Mouse (Mus musculus) kidney, postnatal 0 days (tissue): ENCODE data around the gene Galnt2. TPM values are rescaled to one million over a fixed set of nuclear protein-coding genes. Genes with fewer than 3 reads are reported as not detected.

Experiments
- ATAC-seq: fragments of 200-750 bp; cut with Nextera tagmentation; replicated peaks from 2 replicates; pipeline ENCODE4 v1.8.0; 2017; ENCODE audit warnings: low read depth, moderate number of reproducible peaks, moderate TSS enrichment, moderate library complexity; ENCODE audit not compliant: low FRiP score
- DNase-seq: peaks from one replicate; pipeline ENCODE4 v3.0.0-alpha.2; 2016; ENCODE audit warnings: low spot score
- H3K27ac ChIP-seq: fragments of 300-500 bp; sonication (generic); 2 replicates; pipeline ENCODE4 v1.5.1; 2014; ENCODE audit warnings: mild to moderate bottlenecking
- H3K27me3 ChIP-seq: fragments of 300-500 bp; sonication (generic); 2 replicates; pipeline ENCODE4 v1.6.1; 2014; ENCODE audit warnings: low read length, mixed read lengths; ENCODE audit not compliant: insufficient read depth
- H3K36me3 ChIP-seq: fragments of 300-500 bp; sonication (generic); 2 replicates; pipeline ENCODE4 v1.6.1; 2014; ENCODE audit warnings: low read length, mixed read lengths; ENCODE audit not compliant: insufficient read depth
- H3K4me1 ChIP-seq: fragments of 300-500 bp; sonication (generic); replicated peaks from 2 replicates; pipeline ENCODE4 v1.6.1; 2014; ENCODE audit warnings: antibody characterized with exemption, low read length, mixed read lengths; ENCODE audit not compliant: insufficient read depth
- H3K4me2 ChIP-seq: fragments of 300-500 bp; sonication (generic); 2 replicates; pipeline ENCODE4 v1.6.1; 2014; ENCODE audit warnings: mild to moderate bottlenecking, low read length, moderate library complexity, mixed read lengths
- H3K4me3 ChIP-seq: fragments of 300-500 bp; sonication (generic); replicated peaks from 2 replicates; pipeline ENCODE4 v1.5.1; 2014; ENCODE audit warnings: low read depth, low read length
- H3K9ac ChIP-seq: fragments of 300-500 bp; sonication (generic); 2 replicates; pipeline ENCODE4 v1.6.1; 2014; ENCODE audit warnings: low read depth, low read length
- H3K9me3 ChIP-seq: fragments of 300-500 bp; sonication (generic); replicated peaks from 2 replicates; pipeline ENCODE4 v1.6.1; 2016; ENCODE audit warnings: low read length, inconsistent platforms, mixed read lengths
- CTCF ChIP-seq: IDR thresholded peaks from 2 replicates; pipeline ENCODE4 v1.5.1; 2016; ENCODE audit warnings: antibody characterized with exemption, low read depth, mild to moderate bottlenecking, moderate library complexity
- WGBS: fragments of 180-500 bp; shearing (Covaris S2); extraction: QIAGEN DNeasy Blood & Tissue Kit; methylation state at CpG from one replicate; pipeline ENCODE4 v1.1.7; 2014; 5-methylcytosine and 5-hydroxymethylcytosine counted together
- polyA plus RNA-seq: library from polyadenylated mRNA; unstranded; fragments of >200 nt; fragmentation: Nextera tagmentation; extraction: Ambion mirVana; gene quantifications from 2 replicates; pipeline ENCODE4 v1.2.1, GENCODE M21; 2015

The Galnt2 gene
- polyA plus RNA-seq, 1 experiment from 2014 or later = 60.3 TPM

- no peak for DNase-seq
- 28% methylated on average over 9 of the region's 9 CpGs for WGBS
Observed at GRCm38 (mm10) chr8:124263058-124263457, 31.9 kb downstream of the Galnt2 start.

GRCm38 (mm10) chr8:124264032-124264431 lies 32.8 kb downstream of the Galnt2 start:
- Histone ChIP-seq H3K4me1 (peaks cover 31% of the 10 kb centered on the region), H3K4me2 (no peak overlapping the region), H3K27me3 (no peaks in the 10 kb centered on the region), H3K4me3 (no peak overlapping the region), H3K9ac (no peak overlapping the region), H3K36me3 (no peaks in the 10 kb centered on the region), H3K27ac (no peak overlapping the region), H3K9me3 (no peaks in the 10 kb centered on the region)
- peak; percentile 56 for DNase-seq
- 58% methylated on average over 8 of the region's 8 CpGs for WGBS
- ATAC-seq = no peak
- no peak for TF ChIP-seq CTCF

More at GRCm38 (mm10) chr8:124263058-124263457, 31.9 kb downstream of the Galnt2 start:
- Histone ChIP-seq H3K9ac (no peak overlapping the region), H3K4me2 (no peak overlapping the region), H3K27ac (0 out of 2 replicates have a peak overlapping the region, but pooled peaks have one; percentile 9), H3K4me3 (no peak overlapping the region), H3K27me3 (no peaks in the 10 kb centered on the region), H3K36me3 (no peaks in the 10 kb centered on the region), H3K4me1 (peaks cover 31% of the 10 kb centered on the region), H3K9me3 (no peaks in the 10 kb centered on the region)
- ATAC-seq = no peak
- no peak for TF ChIP-seq CTCF

- H3K4me3 ChIP-seq = no peak overlapping the region
- no peak overlapping the region for H3K4me2 ChIP-seq
- H3K27ac ChIP-seq = no peak overlapping the region
- H3K36me3 ChIP-seq = no peaks in the 10 kb centered on the region
- WGBS = 72% methylated on average over 12 of the region's 12 CpGs
- TF ChIP-seq CTCF = no peak
- no peaks in the 10 kb centered on the region for H3K27me3 ChIP-seq
- peaks cover 36% of the 10 kb centered on the region for H3K4me1 ChIP-seq
- no peak overlapping the region for H3K9ac ChIP-seq
- no peak for DNase-seq
- no peak for ATAC-seq
- no peaks in the 10 kb centered on the region for H3K9me3 ChIP-seq
Observed at GRCm38 (mm10) chr8:124264671-124265070, 33.5 kb downstream of the Galnt2 start.

- peaks cover 37% of the 10 kb centered on the region for H3K4me1 ChIP-seq
- WGBS = 46% methylated on average over 2 of the region's 2 CpGs
- no peak overlapping the region for H3K4me2 ChIP-seq
- no peak overlapping the region for H3K9ac ChIP-seq
- ATAC-seq = no peak
- H3K27me3 ChIP-seq = no peaks in the 10 kb centered on the region
- no peak overlapping the region for H3K4me3 ChIP-seq
- no peak overlapping the region for H3K27ac ChIP-seq
- DNase-seq = no peak
- H3K36me3 ChIP-seq = no peaks in the 10 kb centered on the region
- TF ChIP-seq CTCF = no peak
- H3K9me3 ChIP-seq = no peaks in the 10 kb centered on the region
Observed at GRCm38 (mm10) chr8:124265130-124265529, 33.9 kb downstream of the Galnt2 start.

- peak; percentile 82 for ATAC-seq
- no peak for TF ChIP-seq CTCF
- no peak for DNase-seq
- Histone ChIP-seq H3K9ac (no peak overlapping the region), H3K4me2 (no peak overlapping the region), H3K36me3 (no peaks in the 10 kb centered on the region), H3K4me3 (no peak overlapping the region), H3K27me3 (no peaks in the 10 kb centered on the region), H3K9me3 (no peaks in the 10 kb centered on the region), H3K27ac (no peak overlapping the region; the same call in 1 of the 2 replicates), H3K4me1 (peaks cover 38% of the 10 kb centered on the region)
- 42% methylated on average over 8 of the region's 8 CpGs for WGBS
Observed at GRCm38 (mm10) chr8:124265798-124266197, 34.6 kb downstream of the Galnt2 start.

- H3K4me2 ChIP-seq = no peak overlapping the region
- no peak for TF ChIP-seq CTCF
- WGBS = 81% methylated on average over 4 of the region's 4 CpGs
- no peak overlapping the region for H3K9ac ChIP-seq
- H3K36me3 ChIP-seq = no peaks in the 10 kb centered on the region
- H3K4me1 ChIP-seq = peaks cover 45% of the 10 kb centered on the region
- ATAC-seq = no peak
- H3K27me3 ChIP-seq = no peaks in the 10 kb centered on the region
- H3K27ac ChIP-seq = no peak overlapping the region
- no peaks in the 10 kb centered on the region for H3K9me3 ChIP-seq
- DNase-seq = no peak
- no peak overlapping the region for H3K4me3 ChIP-seq
Observed at GRCm38 (mm10) chr8:124267206-124267605, 36.0 kb downstream of the Galnt2 start.

GRCm38 (mm10) chr8:124270504-124270903 lies 39.3 kb downstream of the Galnt2 start:
- ATAC-seq = 0 out of 2 replicates have a peak, but pooled peaks have one; percentile 6
- peak overlapping the region; percentile 39 for H3K27ac ChIP-seq

More at GRCm38 (mm10) chr8:124270504-124270903, 39.3 kb downstream of the Galnt2 start:
- WGBS = 75% methylated on average over 6 of the region's 6 CpGs
- Histone ChIP-seq H3K4me2 (no peak overlapping the region), H3K9ac (no peak overlapping the region), H3K36me3 (no peaks in the 10 kb centered on the region), H3K4me3 (no peak overlapping the region), H3K27me3 (no peaks in the 10 kb centered on the region), H3K9me3 (no peaks in the 10 kb centered on the region), H3K4me1 (peaks cover 29% of the 10 kb centered on the region)
- no peak for TF ChIP-seq CTCF
- no peak for DNase-seq
